Mouse (Mus musculus) intestine, embryonic 16.5 days (tissue): Measurements from ENCODE around the gene Nucks1. TPM values are rescaled to one million over a fixed set of nuclear protein-coding genes. Genes with fewer than 3 reads are reported as not detected.

Experiments
- ATAC-seq: fragments of 200-750 bp; cut with Nextera tagmentation; 2 replicates; pipeline ENCODE4 v1.8.0; 2017; ENCODE audit warnings: moderate TSS enrichment, moderate library complexity
- H3K27ac ChIP-seq: fragments of 300-500 bp; sonication (generic); 2 replicates; pipeline ENCODE4 v1.5.1; 2014; ENCODE audit warnings: mild to moderate bottlenecking, low read length
- H3K27me3 ChIP-seq: fragments of 300-500 bp; sonication (generic); replicated peaks from 2 replicates; pipeline ENCODE4 v1.6.1; 2014; ENCODE audit warnings: low read length, control low read depth, mixed read lengths; ENCODE audit not compliant: control insufficient read depth, insufficient read depth
- H3K36me3 ChIP-seq: fragments of 300-500 bp; sonication (generic); 2 replicates; pipeline ENCODE4 v1.6.1; 2014; ENCODE audit warnings: low read length, control low read depth; ENCODE audit not compliant: control insufficient read depth, insufficient read depth
- H3K4me1 ChIP-seq: fragments of 300-500 bp; sonication (generic); 2 replicates; pipeline ENCODE4 v1.6.1; 2014; ENCODE audit warnings: low read length, control low read depth, mixed read lengths; ENCODE audit not compliant: control insufficient read depth, insufficient read depth
- H3K4me2 ChIP-seq: fragments of 300-500 bp; sonication (generic); 2 replicates; pipeline ENCODE4 v1.6.1; 2014; ENCODE audit warnings: low read depth, low read length, control low read depth
- H3K4me3 ChIP-seq: fragments of 300-500 bp; sonication (generic); 2 replicates; pipeline ENCODE4 v1.5.1; 2014; ENCODE audit warnings: mild to moderate bottlenecking, low read length
- H3K9ac ChIP-seq: fragments of 300-500 bp; sonication (generic); 2 replicates; pipeline ENCODE4 v1.6.1; 2014; ENCODE audit warnings: low read depth, low read length
- H3K9me3 ChIP-seq: fragments of 300-500 bp; sonication (generic); 2 replicates; pipeline ENCODE4 v1.6.1; 2016; ENCODE audit warnings: low read length, control low read depth; ENCODE audit not compliant: control insufficient read depth
- WGBS: fragments of 180-500 bp; shearing (Covaris S2); extraction: QIAGEN DNeasy Blood & Tissue Kit; methylation state at CpG from one replicate; pipeline ENCODE4 v1.1.7; 2014; 5-methylcytosine and 5-hydroxymethylcytosine counted together
- polyA plus RNA-seq: library from polyadenylated mRNA; unstranded; fragments of >200 nt; fragmentation: Nextera tagmentation; extraction: Ambion mirVana; gene quantifications from 2 replicates; pipeline ENCODE4 v1.2.1, GENCODE M21; 2015

Gene Nucks1
- polyA plus RNA-seq, 1 experiment from 2014 or later, result 44.5 TPM

- no peak overlapping the region for H3K27ac ChIP-seq
Observed at GRCm38 (mm10) chr1:131970322-131970660, 60.0 kb downstream of the Nucks1 start.

GRCm38 (mm10) chr1:131970661-131971520 lies 60.6 kb downstream of the Nucks1 start:
- 20% methylated on average over 16 of the region's 16 CpGs for WGBS
- no peaks in the 10 kb centered on the region for H3K9me3 ChIP-seq
- H3K4me1 ChIP-seq, result peaks cover 23% of the 10 kb centered on the region
- 0 out of 2 replicates have a peak, but pooled peaks cover 2% of the 10 kb centered on the region for H3K27me3 ChIP-seq
- H3K9ac ChIP-seq, result peak overlapping the region; percentile 29; the same call in 1 of the 2 replicates
- H3K27ac ChIP-seq, result no peak overlapping the region
- no peak overlapping the region for H3K4me2 ChIP-seq
- no peak for ATAC-seq
- H3K4me3 ChIP-seq, result no peak overlapping the region; the same call in 1 of the 2 replicates
- H3K36me3 ChIP-seq, result no peaks in the 10 kb centered on the region

More at GRCm38 (mm10) chr1:131970322-131970660, 60.0 kb downstream of the Nucks1 start:
- Histone ChIP-seq H3K9ac (peak overlapping the region; percentile 29; the same call in 1 of the 2 replicates), H3K9me3 (no peaks in the 10 kb centered on the region), H3K4me2 (no peak overlapping the region), H3K4me1 (peaks cover 23% of the 10 kb centered on the region), H3K27me3 (0 out of 2 replicates have a peak, but pooled peaks cover 2% of the 10 kb centered on the region), H3K36me3 (no peaks in the 10 kb centered on the region), H3K4me3 (no peak overlapping the region)
- WGBS, result 53% methylated on average over 5 of the region's 5 CpGs
- ATAC-seq, result no peak

- Histone ChIP-seq H3K27ac (no peak overlapping the region), H3K4me2 (no peak overlapping the region; the same call in 1 of the 2 replicates), H3K9me3 (no peaks in the 10 kb centered on the region), H3K9ac (peak overlapping the region; percentile 32; the same call in 1 of the 2 replicates), H3K4me1 (peaks cover 23% of the 10 kb centered on the region), H3K4me3 (no peak overlapping the region), H3K36me3 (no peaks in the 10 kb centered on the region), H3K27me3 (no peaks in the 10 kb centered on the region)
- WGBS, result 42% methylated on average over 15 of the region's 15 CpGs
- ATAC-seq, result peak; percentile 60
Observed at GRCm38 (mm10) chr1:131971771-131972497, 61.6 kb downstream of the Nucks1 start.

DNA sequence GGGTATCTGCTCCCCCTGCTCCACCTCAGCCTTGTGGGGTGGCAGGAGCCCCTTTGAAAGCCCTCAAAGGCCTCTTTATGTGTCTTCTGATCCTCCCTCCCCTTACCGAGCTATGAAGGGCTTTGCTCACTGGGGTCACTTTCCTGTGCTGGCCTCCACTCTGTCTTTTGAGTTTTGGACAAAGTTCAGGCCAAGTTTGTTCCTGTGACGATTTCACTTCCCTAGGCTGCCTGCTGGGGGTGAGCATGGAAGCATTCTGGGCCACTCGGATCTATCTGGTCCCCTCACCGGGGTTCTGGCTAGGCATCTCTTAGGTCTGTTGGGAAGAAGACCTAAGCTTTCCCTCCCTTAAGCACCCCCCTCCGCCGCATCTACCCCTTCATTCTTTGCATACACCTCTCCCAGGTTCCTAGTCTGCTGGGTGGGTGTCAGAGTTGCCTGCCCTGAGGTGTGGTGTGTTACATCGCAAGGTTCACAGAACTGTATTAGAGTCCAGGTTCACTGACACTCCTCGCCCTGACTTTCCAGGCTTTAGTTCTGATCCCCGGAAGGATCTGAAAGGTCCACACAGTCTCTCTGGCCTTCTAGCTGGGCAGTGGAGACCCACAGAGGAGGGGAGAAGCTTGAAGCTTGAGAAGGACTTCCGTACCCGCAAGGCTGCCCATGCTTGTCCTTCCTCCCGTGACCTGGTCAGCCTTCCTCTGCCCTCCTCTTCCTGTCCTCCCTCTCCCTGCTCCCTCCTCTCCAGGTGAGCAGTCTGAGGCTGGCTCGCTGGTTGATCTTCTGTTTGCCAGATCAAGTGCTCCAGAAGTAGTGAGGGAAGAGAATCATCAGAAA lies 62.4 kb downstream of the Nucks1 start:
- no peaks in the 10 kb centered on the region for H3K27me3 ChIP-seq
- H3K36me3 ChIP-seq, result no peaks in the 10 kb centered on the region
- peaks cover 23% of the 10 kb centered on the region for H3K4me1 ChIP-seq
- no peaks in the 10 kb centered on the region for H3K9me3 ChIP-seq
- H3K4me3 ChIP-seq, result no peak overlapping the region
- peak; percentile 24 for ATAC-seq
- WGBS, result 37% methylated on average over 13 of the region's 13 CpGs
- H3K4me2 ChIP-seq, result no peak overlapping the region; the same call in 1 of the 2 replicates
- peak overlapping the region; percentile 32; the same call in 1 of the 2 replicates for H3K9ac ChIP-seq
- no peak overlapping the region for H3K27ac ChIP-seq

- WGBS, result 58% methylated on average over 6 of the region's 6 CpGs
- Histone ChIP-seq H3K36me3 (no peaks in the 10 kb centered on the region), H3K4me1 (peaks cover 23% of the 10 kb centered on the region), H3K9ac (no peak overlapping the region), H3K27ac (no peak overlapping the region), H3K4me2 (no peak overlapping the region), H3K27me3 (no peaks in the 10 kb centered on the region), H3K4me3 (no peak overlapping the region), H3K9me3 (no peaks in the 10 kb centered on the region)
- ATAC-seq, result no peak
Observed at GRCm38 (mm10) chr1:131973991-131974390, 63.7 kb downstream of the Nucks1 start.

- no peak overlapping the region for H3K27ac ChIP-seq
- no peaks in the 10 kb centered on the region for H3K27me3 ChIP-seq
- 82% methylated on average over 5 of the region's 5 CpGs for WGBS
Observed at GRCm38 (mm10) chr1:131976886-131977285, 66.6 kb downstream of the Nucks1 start.

GRCm38 (mm10) chr1:131980471-131980870 lies 70.1 kb downstream of the Nucks1 start:
- WGBS, result 39% methylated on average over 2 of the region's 2 CpGs
- no peaks in the 10 kb centered on the region for H3K4me1 ChIP-seq
- H3K36me3 ChIP-seq, result no peaks in the 10 kb centered on the region
- no peak overlapping the region for H3K4me2 ChIP-seq
- no peaks in the 10 kb centered on the region for H3K27me3 ChIP-seq
- no peak overlapping the region for H3K4me3 ChIP-seq
- H3K27ac ChIP-seq, result no peak overlapping the region
- H3K9ac ChIP-seq, result no peak overlapping the region
- H3K9me3 ChIP-seq, result no peaks in the 10 kb centered on the region
- no peak for ATAC-seq

More at GRCm38 (mm10) chr1:131976886-131977285, 66.6 kb downstream of the Nucks1 start:
- H3K9ac ChIP-seq, result no peak overlapping the region
- ATAC-seq, result no peak
- peaks cover 11% of the 10 kb centered on the region; the same call in 1 of the 2 replicates for H3K4me1 ChIP-seq
- H3K36me3 ChIP-seq, result no peaks in the 10 kb centered on the region
- H3K9me3 ChIP-seq, result no peaks in the 10 kb centered on the region
- no peak overlapping the region for H3K4me2 ChIP-seq
- no peak overlapping the region for H3K4me3 ChIP-seq

DNA sequence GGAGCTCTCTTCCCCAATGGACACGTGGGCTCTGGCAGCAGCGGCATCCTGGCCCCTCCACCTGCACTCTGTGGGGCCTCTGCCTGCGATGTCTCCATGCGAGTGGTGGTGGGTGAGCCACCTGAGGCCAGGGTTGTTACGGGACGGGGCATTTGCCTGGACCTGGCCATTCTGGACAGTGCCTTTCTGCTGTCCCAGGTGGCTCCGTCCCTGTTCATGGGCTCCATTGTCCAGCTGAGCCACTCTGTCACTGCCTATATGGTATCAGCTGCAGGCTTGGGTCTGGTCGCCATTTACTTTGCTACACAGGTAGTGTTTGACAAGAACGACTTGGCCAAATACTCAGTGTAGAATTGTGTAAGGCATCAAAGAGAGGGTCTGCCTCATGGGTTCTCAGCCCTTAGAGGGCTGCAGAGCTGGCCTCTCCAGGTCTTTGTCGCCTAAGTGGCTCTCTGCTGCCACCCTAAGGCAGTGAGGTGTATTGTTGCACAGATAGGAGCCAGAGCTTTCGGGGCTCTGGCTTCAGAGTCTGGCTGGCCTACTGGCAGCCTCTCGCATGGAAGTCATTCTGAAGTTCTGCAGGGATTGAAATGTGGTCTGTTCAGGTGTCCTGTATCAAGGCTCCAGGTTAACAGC lies 71.2 kb downstream of the Nucks1 start:
- H3K36me3 ChIP-seq, result no peaks in the 10 kb centered on the region
- H3K4me2 ChIP-seq, result no peak overlapping the region
- H3K27me3 ChIP-seq, result no peaks in the 10 kb centered on the region
- H3K4me3 ChIP-seq, result no peak overlapping the region
- no peak overlapping the region for H3K9ac ChIP-seq
- WGBS, result 54% methylated on average over 12 of the region's 12 CpGs
- no peaks in the 10 kb centered on the region for H3K9me3 ChIP-seq
- no peaks in the 10 kb centered on the region for H3K4me1 ChIP-seq
- peak; percentile 74 for ATAC-seq
- H3K27ac ChIP-seq, result no peak overlapping the region
